Mouse (Mus musculus) mature B cell (primary cell): Measurements from ENCODE around the gene Fam129a.

Source experiments
- in situ Hi-C: fragments of 300-500 bp; cut with MboI; formaldehyde crosslinking; loops from 2 replicates; pipeline ENCODE4 v1.14.3; 2019

The Fam129a gene

DNA sequence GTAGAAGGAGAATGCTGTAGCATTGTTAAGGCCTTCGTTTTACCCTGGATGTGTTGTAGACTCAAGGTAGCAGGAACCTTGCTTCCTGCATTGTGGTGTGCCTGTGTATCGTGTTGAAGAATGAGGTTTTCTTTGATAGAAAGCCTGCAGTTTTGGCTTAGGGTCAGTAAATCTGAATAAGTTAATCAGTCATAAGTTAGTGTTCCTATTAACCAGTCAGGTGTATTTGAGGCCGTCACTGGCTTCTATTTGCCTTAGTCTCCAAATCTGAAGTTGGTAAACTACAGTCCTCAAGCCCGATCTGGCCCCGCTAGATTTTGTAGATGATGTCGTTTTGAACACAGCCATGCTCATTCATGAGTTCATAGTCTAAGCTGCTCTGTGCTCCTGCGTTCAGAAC lies 125.8 kb downstream of the Fam129a start:
- in situ Hi-C loops = no loop called here

DNA sequence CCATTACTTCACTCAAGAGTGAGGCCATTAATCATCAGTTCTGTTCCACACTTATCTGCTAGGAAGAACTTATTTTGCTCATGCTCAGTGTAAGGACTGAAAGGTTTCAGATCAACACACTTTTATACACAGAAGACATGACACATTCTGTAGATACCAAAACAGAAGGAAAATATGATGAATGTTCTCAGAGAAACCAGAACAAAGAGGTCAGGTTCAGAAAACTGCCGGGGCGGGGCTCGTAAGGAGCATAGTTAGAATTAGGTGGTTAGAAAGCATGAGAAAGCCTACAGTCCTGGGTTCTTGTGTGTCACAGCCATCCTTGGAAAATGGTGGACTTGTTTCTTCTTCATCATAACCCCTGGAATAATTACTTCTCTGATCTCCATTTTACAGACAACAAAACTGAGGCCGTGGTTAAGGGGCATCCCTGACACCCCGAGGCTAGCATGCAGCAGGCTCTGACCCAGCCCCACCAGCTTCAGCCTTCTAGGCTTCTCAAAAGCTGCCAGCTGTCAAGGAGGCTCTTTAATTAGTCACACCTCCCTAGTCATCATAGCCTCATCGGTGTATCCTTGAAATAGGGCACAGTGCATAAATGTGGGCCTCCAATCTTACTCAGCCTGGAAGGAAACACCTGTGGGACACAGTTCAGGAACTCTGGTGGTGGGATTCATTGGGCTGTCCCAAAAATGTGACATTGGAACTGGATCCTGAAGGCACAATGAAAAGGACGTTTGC lies 127.1 kb downstream of the Fam129a start:
- in situ Hi-C loops = no loop called here

DNA sequence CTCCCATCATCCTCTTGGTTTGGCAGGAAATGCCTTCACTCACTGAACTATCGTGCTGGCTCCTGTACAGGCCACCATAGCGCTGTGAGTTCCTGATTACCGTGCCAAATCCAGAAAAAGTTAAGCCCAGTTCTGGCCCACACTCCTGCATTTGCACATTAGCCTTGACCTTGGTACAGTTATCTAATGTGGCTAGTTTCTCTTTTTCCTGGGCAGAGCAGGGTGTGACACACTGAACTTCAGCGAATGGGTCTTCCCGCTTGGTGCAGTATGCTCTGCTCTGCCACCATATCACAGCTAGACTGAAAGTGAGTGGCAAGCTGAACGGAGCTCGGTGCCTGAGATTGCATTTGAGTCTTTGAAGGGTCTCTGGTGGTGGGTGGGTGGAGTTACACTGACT lies 128.4 kb downstream of the Fam129a start:
- in situ Hi-C loops = no loop called here

DNA sequence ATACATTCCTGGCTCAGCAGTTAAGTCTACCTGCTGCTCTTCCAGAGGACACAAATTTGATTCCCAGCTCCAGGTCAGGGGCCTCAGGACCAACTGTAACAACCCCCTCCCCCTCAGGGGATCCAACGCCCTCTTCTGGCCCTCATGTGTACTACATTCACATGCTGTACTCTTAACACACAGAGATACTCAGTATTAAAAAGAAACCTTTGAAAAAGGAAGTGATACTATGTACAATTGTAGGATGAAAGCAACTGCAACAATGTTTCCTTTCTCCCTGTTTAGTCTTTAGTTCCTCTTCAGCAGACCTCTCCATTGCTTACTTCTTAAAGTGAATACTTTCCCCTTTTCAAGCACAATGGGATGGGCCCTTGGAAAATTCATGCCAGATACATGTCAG lies 131.8 kb downstream of the Fam129a start:
- in situ Hi-C loops = loop anchor here (25.0 kb wide), 1 partner anchor 216 kb away; no protein-coding TSS in a partner anchor

DNA sequence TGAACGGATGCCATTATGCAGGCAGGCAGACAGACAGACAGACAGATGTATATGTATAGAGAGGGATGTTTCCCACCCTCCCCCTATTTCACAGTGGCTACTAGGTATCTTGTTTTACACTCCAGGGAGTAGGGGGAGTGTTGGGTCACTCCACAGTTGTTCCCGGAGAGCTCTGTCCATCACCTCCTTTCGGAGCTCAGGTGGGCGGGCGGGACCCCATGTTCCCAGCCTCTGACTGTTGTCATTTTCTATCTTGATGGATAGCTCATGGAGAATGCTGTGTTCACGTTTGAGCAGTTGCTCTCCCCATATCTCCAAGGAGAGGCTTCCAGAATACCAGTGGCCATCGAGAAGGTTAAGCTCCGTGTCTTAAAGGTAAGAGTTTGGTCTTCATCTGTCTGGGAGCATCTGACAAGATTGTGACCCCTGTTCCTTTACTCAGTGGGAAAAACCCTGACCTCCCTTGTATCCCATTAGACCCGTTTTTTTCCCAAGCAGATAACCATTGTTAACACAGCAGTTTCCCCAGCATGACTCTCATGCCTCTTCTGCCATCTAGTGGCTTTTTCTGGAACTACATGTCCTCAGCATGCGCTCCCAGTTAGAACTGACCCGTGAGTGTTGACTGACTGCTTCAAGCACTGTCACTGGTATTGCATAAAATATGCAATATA lies 134.9 kb downstream of the Fam129a start:
- in situ Hi-C loops = loop anchor here (25.0 kb wide), 1 partner anchor 219 kb away; no protein-coding TSS in a partner anchor

DNA sequence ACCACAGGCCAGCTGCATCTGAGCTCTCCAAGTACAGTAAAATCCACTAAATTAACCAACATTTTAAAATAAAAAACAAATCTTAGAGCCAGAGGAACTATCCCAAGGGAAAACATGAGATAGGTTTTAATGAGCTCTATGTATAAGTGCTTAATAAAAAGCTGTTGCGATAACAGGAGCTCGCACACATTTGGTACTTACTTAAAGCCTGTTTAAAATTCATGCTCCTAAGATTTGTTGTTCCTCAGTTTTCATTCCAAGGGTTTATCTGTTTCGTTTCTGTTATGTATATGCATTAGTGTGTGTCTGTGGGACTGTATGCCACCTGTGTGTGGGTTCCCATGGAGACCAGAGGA lies 135.4 kb downstream of the Fam129a start:
- in situ Hi-C loops = loop anchor here (25.0 kb wide), 1 partner anchor 219 kb away; no protein-coding TSS in a partner anchor

DNA sequence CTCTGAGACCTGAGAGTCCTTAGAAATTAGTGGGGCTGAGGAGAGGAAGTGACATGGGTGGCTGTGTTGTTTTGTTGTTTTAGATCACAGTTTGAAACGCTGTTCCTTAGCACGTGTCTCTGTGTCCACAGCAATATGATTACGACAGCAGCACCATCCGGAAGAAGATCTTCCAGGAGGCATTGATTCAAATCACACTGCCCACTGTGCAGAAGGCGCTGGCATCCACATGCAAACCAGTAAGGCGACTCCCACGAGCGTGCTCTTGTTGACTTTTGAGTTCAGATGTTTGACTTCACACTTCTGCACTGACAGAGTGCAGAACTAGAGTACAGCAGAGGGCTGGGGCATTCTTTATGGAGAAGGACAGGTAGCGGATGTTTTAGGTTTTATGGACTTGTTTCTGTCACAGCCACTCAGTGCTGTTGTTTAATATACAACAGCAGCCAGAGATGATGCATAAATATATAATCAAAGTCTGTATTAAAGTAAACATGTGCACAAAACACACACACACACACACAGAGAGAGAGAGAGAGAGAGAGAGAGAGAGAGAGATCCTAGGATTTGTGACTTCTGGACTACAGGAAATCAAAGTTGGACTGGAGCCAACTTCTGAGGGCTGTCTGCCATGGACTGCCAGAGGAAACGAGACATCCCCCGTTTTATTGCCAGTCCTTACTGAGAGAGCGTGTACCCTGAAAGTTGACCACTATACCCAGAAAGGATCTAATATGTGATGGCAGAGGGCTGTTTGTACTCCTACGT lies 138.2 kb downstream of the Fam129a start:
- in situ Hi-C loops = loop anchor here (25.0 kb wide), 1 partner anchor 222 kb away; no protein-coding TSS in a partner anchor

DNA sequence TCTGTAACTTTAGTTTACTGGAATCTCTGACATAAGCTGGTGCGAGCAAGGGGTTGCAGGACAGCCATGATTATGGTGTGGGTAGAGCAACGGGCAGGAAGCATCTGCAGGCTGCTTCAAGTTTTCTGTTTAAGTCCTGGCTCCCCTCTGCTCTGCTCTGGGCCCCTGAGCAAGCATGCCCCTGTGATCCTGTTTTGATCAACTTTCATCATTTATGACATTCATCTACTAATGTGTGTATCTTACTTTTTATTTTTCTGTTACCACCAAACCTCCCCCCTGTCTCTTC lies 138.7 kb downstream of the Fam129a start:
- in situ Hi-C loops = loop anchor here (25.0 kb wide), 1 partner anchor 222 kb away; no protein-coding TSS in a partner anchor

DNA sequence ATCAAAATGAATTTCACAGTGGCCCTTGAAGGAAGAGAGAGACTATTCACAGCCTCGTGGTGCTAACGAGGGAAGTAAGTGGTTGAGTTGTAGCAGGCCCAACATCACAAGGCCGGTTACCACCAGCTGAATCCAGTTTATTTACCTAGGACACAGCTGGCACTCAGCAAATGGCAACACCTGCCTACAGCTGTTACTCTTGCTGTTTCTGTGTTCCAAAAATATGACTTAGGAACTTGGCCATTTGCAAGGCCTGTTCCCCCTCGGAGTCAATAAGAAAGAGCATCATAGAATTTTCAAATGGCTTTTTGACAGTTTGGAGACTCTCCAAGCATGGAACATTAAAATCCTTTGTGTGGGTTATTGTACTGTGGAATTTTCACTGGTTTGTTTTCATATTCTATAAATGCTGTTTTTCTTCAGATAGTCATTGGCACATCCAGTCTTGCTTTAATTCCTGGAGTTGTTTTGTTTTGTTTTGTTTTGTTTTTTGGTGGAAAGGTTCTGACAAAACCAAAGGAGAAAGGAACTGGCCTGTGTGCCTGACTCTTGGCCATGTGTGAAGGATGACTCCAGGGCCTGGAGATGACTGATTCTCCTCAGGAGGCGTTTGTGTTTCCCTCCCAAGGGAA lies 139.6 kb downstream of the Fam129a start:
- in situ Hi-C loops = loop anchor here (25.0 kb wide), 1 partner anchor 223 kb away; no protein-coding TSS in a partner anchor

DNA sequence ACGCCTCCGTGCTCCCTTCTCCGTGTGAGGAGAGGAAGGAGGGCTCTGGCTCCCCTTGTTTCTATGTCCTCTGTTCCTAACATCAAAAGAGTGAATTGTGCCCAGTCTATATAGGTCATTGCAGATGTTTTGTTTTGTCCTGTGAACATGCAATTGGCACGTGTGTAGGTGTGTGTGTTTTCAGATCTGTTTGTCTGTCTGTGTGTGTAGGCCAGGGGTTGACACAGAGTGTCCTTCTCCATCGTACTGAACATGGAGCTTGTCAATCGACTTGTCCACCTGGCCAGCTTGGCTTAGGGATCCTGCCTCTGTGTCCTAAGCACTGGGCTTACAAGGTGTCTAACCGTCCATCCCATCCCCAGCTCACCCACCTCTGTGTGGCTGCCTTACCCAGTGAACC lies 140.1 kb downstream of the Fam129a start:
- in situ Hi-C loops = loop anchor here (25.0 kb wide), 1 partner anchor 224 kb away; no protein-coding TSS in a partner anchor

DNA sequence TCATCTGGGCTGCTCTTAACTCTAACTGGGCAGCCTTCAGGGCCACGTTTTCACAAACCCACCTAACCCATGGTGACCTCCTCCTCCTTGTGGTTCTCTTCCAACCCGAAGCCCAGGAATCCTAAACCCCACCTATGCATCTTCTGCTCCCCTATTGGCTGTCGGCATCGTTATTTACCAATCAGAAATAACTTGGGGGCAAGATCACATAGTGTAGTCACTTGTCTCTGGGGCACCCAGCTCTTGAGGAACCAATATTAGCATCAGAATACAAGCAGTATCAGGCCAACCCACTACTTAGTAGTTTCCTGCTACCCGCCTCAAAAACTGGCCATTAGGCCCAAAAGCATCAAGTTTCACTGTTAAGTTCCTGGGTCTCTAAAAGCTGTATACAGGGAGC lies 141.7 kb downstream of the Fam129a start:
- in situ Hi-C loops = loop anchor here (25.0 kb wide), 1 partner anchor 225 kb away; no protein-coding TSS in a partner anchor

DNA sequence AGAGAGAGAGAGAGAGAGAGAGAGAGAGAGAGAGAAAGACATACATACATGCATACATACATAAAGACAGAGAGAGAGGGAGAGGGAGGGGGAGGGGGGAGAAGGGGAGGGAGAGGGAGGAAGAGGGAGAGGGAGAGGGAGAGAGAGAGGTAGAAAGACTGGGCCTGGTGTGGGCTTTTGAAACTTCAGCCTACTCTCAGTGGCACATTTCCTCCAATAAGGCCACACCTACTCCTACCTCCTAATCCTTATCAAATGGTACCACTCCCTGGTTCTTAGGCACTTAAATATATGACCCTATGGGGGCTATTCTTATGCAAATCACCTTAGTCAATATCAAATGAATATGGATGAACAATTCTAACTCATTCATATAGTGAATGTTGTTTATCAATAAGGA lies 142.6 kb downstream of the Fam129a start:
- in situ Hi-C loops = loop anchor here (25.0 kb wide), 1 partner anchor 226 kb away; no protein-coding TSS in a partner anchor

DNA sequence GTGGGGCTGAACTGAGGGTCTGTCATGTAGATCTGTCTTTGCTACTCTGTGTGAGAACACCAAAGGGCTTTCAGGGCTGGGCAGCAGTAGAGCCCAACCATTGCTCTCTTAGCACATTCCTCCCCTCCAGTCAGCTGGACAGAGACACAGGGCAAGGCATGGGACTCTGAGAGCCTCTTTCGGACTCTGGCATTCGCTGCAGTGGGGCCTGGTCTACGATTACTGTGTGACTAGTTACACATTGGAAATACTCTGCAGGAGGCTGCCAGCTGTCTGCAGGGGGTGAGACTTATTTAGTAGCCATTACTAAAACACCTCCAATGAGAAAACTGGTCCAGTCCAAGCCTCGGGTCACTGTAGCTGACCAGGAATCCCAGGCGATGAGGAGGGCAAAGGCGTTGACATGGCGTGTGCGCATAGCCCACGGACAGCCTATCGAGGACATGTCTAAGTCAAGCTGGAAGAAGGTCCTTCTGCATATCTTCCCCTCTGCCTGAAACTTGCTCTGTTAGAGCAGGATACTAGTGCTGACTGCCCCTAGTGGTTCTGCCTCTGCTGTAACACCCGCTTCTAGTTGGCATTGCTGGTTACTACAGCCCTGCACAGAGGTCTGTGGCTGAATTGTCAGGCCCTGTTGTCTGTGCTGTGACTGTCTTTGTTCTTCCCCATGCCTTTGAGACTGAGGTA lies 145.2 kb downstream of the Fam129a start:
- in situ Hi-C loops = loop anchor here (25.0 kb wide), 1 partner anchor 229 kb away; no protein-coding TSS in a partner anchor

DNA sequence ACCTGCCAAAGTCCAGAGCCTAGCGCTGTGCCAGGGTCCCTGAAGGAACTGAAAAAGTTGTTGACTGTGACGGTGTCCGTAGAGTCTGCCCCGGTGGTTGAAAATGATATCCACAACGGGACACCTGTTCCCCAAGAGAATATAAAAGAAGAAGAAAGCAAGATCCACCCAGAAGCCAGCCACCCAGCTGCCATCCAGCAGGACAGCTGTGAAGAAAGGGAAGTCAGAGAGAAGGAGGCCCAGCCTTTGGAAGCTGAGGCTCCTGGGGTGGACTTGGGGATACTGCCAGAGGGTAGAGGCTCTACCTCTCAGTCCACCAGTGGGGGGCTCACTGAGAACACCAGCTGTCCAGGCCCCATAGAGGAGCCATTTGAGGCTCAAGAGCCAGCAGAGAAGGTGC lies 146.6 kb downstream of the Fam129a start:
- in situ Hi-C loops = loop anchor here (25.0 kb wide), 1 partner anchor 230 kb away; no protein-coding TSS in a partner anchor

DNA sequence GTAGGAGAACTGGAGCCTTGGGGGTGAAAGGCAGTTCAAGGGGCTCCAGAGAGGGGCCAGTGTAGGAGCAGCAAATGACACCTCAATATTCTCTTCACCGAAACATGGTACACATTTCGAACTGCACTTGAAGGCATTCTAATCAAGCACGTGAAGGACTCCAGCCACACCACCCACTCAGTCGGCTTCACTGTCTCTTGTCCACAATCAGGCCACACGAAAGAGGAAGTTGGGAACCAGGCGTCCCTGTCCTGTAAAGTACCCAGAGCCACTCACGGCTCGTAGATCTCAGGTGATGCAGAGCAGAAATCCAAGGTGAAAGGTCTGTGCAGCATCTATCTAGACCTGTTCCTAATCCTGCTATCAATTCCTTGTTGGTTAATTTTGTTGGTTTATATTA lies 147.6 kb downstream of the Fam129a start:
- in situ Hi-C loops = loop anchor here (25.0 kb wide), 1 partner anchor 231 kb away; no protein-coding TSS in a partner anchor

DNA sequence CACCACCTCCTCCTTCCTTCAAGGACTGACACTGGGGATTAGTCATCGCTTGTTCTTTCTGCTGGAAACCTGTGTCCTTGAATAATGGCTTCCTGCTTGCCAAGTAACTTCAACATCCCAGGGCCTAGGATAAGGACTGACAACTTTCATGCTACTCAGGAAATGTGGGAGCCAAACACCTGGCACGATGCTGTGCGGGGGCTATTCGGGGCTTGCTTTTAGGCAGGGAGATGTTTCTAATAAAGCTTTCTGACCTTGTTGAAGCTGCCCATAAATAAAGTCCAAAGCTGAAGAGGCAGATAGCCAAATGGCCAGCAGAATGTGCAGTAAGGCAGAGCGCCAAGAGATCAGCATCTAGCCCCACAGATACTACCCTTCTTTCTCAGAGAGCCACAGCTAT lies 148.9 kb downstream of the Fam129a start:
- in situ Hi-C loops = loop anchor here (25.0 kb wide), 1 partner anchor 233 kb away; no protein-coding TSS in a partner anchor

DNA sequence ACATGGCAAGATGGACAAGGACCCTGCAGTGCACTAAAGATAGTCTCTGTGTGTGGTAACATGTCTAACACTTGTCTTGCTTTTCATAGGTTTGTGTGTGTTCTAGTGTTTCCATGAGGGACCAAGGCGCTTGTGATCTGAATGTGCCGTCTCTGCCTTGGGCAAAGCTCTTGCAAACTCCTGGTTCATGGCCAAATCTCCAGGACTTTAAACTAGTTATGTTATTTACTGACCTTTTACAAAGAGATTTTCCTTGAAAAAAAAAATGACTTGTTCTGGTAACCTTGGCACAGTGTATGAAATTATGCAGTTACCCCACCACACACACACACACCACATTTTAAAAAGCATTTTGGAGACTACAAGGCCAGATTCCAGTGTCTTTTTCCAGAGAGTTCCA lies 149.6 kb downstream of the Fam129a start:
- in situ Hi-C loops = loop anchor here (25.0 kb wide), 1 partner anchor 233 kb away; no protein-coding TSS in a partner anchor

DNA sequence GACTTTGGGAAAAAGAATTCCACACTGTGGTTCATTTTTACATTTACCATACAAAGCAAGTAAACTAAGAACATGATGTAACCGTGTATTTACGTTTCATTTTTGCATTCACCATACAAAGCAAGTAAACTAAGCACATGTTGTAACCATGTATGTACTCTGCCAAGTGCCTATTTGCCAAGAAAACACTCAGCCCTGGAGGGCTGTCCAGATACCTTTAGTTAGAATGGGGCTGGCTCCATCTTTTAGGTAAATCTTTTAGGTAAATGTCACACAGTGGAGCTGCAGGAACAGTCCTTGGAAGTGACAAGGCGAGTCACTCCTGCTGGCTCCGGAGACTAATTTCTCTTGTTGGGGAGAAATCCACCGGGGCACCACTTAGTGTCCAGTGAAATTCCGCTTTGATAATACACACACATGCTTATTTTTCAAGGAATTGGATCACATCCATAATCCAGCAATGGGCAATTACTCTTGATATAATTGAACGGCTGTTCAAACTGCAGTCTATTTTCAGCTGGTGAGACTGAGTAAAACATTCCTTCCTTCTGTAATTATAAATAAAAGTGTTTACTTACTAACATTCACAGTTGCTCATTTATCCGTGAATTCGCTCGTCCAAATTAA lies 150.5 kb downstream of the Fam129a start:
- in situ Hi-C loops = loop anchor here (25.0 kb wide), 1 partner anchor 234 kb away; no protein-coding TSS in a partner anchor

DNA sequence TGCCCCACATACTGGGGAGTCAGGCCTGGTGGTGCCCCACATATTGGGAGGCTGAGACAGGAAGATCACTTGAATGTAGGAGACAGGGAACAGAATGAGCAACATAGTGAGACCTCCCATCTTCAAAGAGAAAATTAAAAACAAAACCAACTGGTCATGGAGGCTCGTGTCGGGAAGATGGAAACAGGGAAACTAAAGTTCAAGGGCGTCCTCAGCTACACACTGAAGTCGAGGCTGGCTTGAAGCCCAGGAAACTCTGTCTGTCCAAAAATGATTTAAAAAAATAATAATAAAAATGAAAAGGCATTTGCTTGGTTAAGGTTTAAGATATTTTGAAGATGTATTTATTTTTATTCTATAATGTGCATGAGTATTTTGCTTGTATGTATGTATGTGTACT lies 152.8 kb downstream of the Fam129a start:
- in situ Hi-C loops = loop anchor here (25.0 kb wide), 1 partner anchor 236 kb away; no protein-coding TSS in a partner anchor

DNA sequence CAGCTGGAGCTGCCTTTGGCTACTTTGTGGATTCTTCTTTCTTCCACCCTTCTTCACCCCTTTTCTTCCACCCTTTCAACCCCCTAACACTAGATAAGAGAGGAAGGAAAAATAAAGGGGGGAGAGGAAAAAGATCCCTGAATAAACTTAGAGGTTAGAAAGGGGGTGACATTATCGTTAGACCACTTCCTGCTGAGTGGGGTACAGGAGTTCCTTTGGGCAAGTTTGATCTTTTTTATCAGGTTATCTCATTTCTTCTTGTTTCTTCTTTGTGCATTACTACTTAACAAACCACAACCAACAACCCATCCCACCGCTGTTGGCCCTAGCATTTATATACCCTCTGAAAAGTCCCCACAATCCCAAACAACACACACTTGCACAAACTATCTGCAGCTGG lies 154.6 kb downstream of the Fam129a start:
- in situ Hi-C loops = no loop called here
